Mouse (Mus musculus): ENCODE measurements at regions not wholly inside any gene's neighbourhood (a gene's known extent, or its start where the extent isn't known, plus 50 kb on each side); places are given as distances from the start of the nearest gene placed in this dataset.

- no peaks in the 10 kb centered on the region for H3K4me1 ChIP-seq (ENCODE audit: insufficient read depth)
- DNase-seq: no peak
- no peak for ATAC-seq (ENCODE audit: insufficient read depth)
- no peak overlapping the region for H3K27ac ChIP-seq (ENCODE audit: low read depth)
- H3K27me3 ChIP-seq (ENCODE audit: insufficient read depth, low read length): no peaks in the 10 kb centered on the region
- no peaks in the 10 kb centered on the region for H3K36me3 ChIP-seq (ENCODE audit: insufficient read depth)
- no peak for TF ChIP-seq CTCF (IDR thresholded peaks at IDR 0.05; ENCODE audit: low read depth)
- no peaks in the 10 kb centered on the region for H3K9me3 ChIP-seq (ENCODE audit: low read depth, low read length)
- no peak overlapping the region for H3K9ac ChIP-seq
- no peak overlapping the region for H3K4me2 ChIP-seq
- H3K4me3 ChIP-seq (ENCODE audit: low read depth, low read length): no peak overlapping the region
- 67% methylated on average over 3 of the region's 3 CpGs for WGBS
Observed at GRCm38 (mm10) chr12:39697182-39697581, 340.6 kb downstream of the Arl4a start.

GRCm38 (mm10) chr12:39695322-39695721 lies 342.5 kb downstream of the Arl4a start:
- no peak overlapping the region for H3K27ac ChIP-seq (ENCODE audit: low read depth)
- 75% methylated on average over 1 of the region's 1 CpGs for WGBS
- no peaks in the 10 kb centered on the region for H3K4me1 ChIP-seq (ENCODE audit: insufficient read depth)
- TF ChIP-seq CTCF (IDR thresholded peaks at IDR 0.05; ENCODE audit: low read depth): no peak
- H3K36me3 ChIP-seq (ENCODE audit: insufficient read depth): no peaks in the 10 kb centered on the region
- DNase-seq: no peak
- no peak overlapping the region for H3K4me2 ChIP-seq
- no peak overlapping the region for H3K4me3 ChIP-seq (ENCODE audit: low read depth, low read length)
- no peaks in the 10 kb centered on the region for H3K27me3 ChIP-seq (ENCODE audit: insufficient read depth, low read length)
- no peak overlapping the region for H3K9ac ChIP-seq
- ATAC-seq (ENCODE audit: insufficient read depth): no peak
- H3K9me3 ChIP-seq (ENCODE audit: low read depth, low read length): no peaks in the 10 kb centered on the region

GRCm38 (mm10) chr12:39692043-39692442 lies 345.8 kb downstream of the Arl4a start:
- DNase-seq: no peak
- ATAC-seq (ENCODE audit: insufficient read depth): no peak
- no peaks in the 10 kb centered on the region for H3K27me3 ChIP-seq (ENCODE audit: insufficient read depth, low read length)
- H3K4me3 ChIP-seq (ENCODE audit: low read depth, low read length): no peak overlapping the region
- no peak for TF ChIP-seq CTCF (IDR thresholded peaks at IDR 0.05; ENCODE audit: low read depth)
- H3K4me2 ChIP-seq: no peak overlapping the region
- H3K27ac ChIP-seq (ENCODE audit: low read depth): no peak overlapping the region
- no peak overlapping the region for H3K9ac ChIP-seq
- H3K36me3 ChIP-seq (ENCODE audit: insufficient read depth): no peaks in the 10 kb centered on the region
- WGBS: 86% methylated on average over 2 of the region's 2 CpGs
- no peaks in the 10 kb centered on the region for H3K4me1 ChIP-seq (ENCODE audit: insufficient read depth)
- no peaks in the 10 kb centered on the region for H3K9me3 ChIP-seq (ENCODE audit: low read depth, low read length)

- Histone ChIP-seq H3K9ac (no peak overlapping the region), H3K4me3 (ENCODE audit: low read depth, low read length) (no peak overlapping the region), H3K9me3 (ENCODE audit: low read depth, low read length) (no peaks in the 10 kb centered on the region), H3K36me3 (ENCODE audit: insufficient read depth) (no peaks in the 10 kb centered on the region), H3K4me2 (no peak overlapping the region), H3K4me1 (ENCODE audit: insufficient read depth) (no peaks in the 10 kb centered on the region), H3K27me3 (ENCODE audit: insufficient read depth, low read length) (no peaks in the 10 kb centered on the region), H3K27ac (ENCODE audit: low read depth) (no peak overlapping the region)
- no peak for ATAC-seq (ENCODE audit: insufficient read depth)
- DNase-seq: no peak
- no peak for TF ChIP-seq CTCF (IDR thresholded peaks at IDR 0.05; ENCODE audit: low read depth)
Observed at GRCm38 (mm10) chr12:39685399-39685798, 352.4 kb downstream of the Arl4a start.

- H3K27ac ChIP-seq (ENCODE audit: low read depth): no peak overlapping the region
- ATAC-seq (ENCODE audit: insufficient read depth): no peak
Observed at GRCm38 (mm10) chr12:39682121-39682520, 355.7 kb downstream of the Arl4a start.

GRCm38 (mm10) chr12:39675608-39676007 lies 362.2 kb downstream of the Arl4a start:
- no peaks in the 10 kb centered on the region for H3K27me3 ChIP-seq (ENCODE audit: insufficient read depth, low read length)
- no peak overlapping the region for H3K4me3 ChIP-seq (ENCODE audit: low read depth, low read length)
- H3K9me3 ChIP-seq (ENCODE audit: low read depth, low read length): no peaks in the 10 kb centered on the region
- no peak for DNase-seq
- no peak for ATAC-seq (ENCODE audit: insufficient read depth)
- no peaks in the 10 kb centered on the region for H3K4me1 ChIP-seq (ENCODE audit: insufficient read depth)
- no peak overlapping the region for H3K27ac ChIP-seq (ENCODE audit: low read depth)
- H3K4me2 ChIP-seq: no peak overlapping the region
- H3K36me3 ChIP-seq (ENCODE audit: insufficient read depth): no peaks in the 10 kb centered on the region
- H3K9ac ChIP-seq: no peak overlapping the region
- TF ChIP-seq CTCF (IDR thresholded peaks at IDR 0.05; ENCODE audit: low read depth): no peak
- WGBS: 73% methylated on average over 2 of the region's 2 CpGs

More at GRCm38 (mm10) chr12:39682121-39682520, 355.7 kb downstream of the Arl4a start:
- Histone ChIP-seq H3K4me2 (no peak overlapping the region), H3K4me3 (ENCODE audit: low read depth, low read length) (no peak overlapping the region), H3K36me3 (ENCODE audit: insufficient read depth) (no peaks in the 10 kb centered on the region), H3K27me3 (ENCODE audit: insufficient read depth, low read length) (no peaks in the 10 kb centered on the region), H3K9me3 (ENCODE audit: low read depth, low read length) (no peaks in the 10 kb centered on the region), H3K4me1 (ENCODE audit: insufficient read depth) (no peaks in the 10 kb centered on the region), H3K9ac (no peak overlapping the region)
- DNase-seq: no peak
- TF ChIP-seq CTCF (IDR thresholded peaks at IDR 0.05; ENCODE audit: low read depth): no peak
- WGBS: 56% methylated on average over 1 of the region's 1 CpGs

GRCm38 (mm10) chr12:39667701-39668100 lies 370.1 kb downstream of the Arl4a start:
- Histone ChIP-seq H3K36me3 (ENCODE audit: insufficient read depth) (no peaks in the 10 kb centered on the region), H3K4me1 (ENCODE audit: insufficient read depth) (no peaks in the 10 kb centered on the region), H3K4me2 (no peak overlapping the region), H3K4me3 (ENCODE audit: low read depth, low read length) (no peak overlapping the region), H3K27me3 (ENCODE audit: insufficient read depth, low read length) (no peaks in the 10 kb centered on the region), H3K9ac (no peak overlapping the region), H3K27ac (ENCODE audit: low read depth) (no peak overlapping the region), H3K9me3 (ENCODE audit: low read depth, low read length) (no peaks in the 10 kb centered on the region)
- DNase-seq: no peak
- no peak for TF ChIP-seq CTCF (IDR thresholded peaks at IDR 0.05; ENCODE audit: low read depth)
- WGBS: 68% methylated on average over 2 of the region's 2 CpGs
- ATAC-seq (ENCODE audit: insufficient read depth): no peak

GRCm38 (mm10) chr12:39665448-39665847 lies 372.4 kb downstream of the Arl4a start:
- ATAC-seq (ENCODE audit: insufficient read depth) (peak; percentile 79; the same call in 1 of the 2 replicates), DNase-seq (peak; percentile 84)
- H3K9ac ChIP-seq: no peak overlapping the region
- no peaks in the 10 kb centered on the region for H3K36me3 ChIP-seq (ENCODE audit: insufficient read depth)
- no peak overlapping the region for H3K27ac ChIP-seq (ENCODE audit: low read depth)
- no peaks in the 10 kb centered on the region for H3K27me3 ChIP-seq (ENCODE audit: insufficient read depth, low read length)
- H3K9me3 ChIP-seq (ENCODE audit: low read depth, low read length): no peaks in the 10 kb centered on the region
- no peaks in the 10 kb centered on the region for H3K4me1 ChIP-seq (ENCODE audit: insufficient read depth)
- peak; percentile 77 for TF ChIP-seq CTCF (IDR thresholded peaks at IDR 0.05; ENCODE audit: low read depth)
- no peak overlapping the region for H3K4me3 ChIP-seq (ENCODE audit: low read depth, low read length)
- H3K4me2 ChIP-seq: no peak overlapping the region
- 10% methylated on average over 4 of the region's 4 CpGs for WGBS
